Mouse (Mus musculus): ENCODE measurements around the gene 2810004N23Rik. TPM values are rescaled to one million over a fixed set of nuclear protein-coding genes. Genes with fewer than 3 reads are reported as not detected.
A peak's percentile ranks its signal among the peaks of the same experiment; 100 is the strongest.

The 2810004N23Rik gene
- total and polyA plus RNA-seq, 3 experiments = 49.3 to 74.1 (median 52.6) TPM

DNA sequence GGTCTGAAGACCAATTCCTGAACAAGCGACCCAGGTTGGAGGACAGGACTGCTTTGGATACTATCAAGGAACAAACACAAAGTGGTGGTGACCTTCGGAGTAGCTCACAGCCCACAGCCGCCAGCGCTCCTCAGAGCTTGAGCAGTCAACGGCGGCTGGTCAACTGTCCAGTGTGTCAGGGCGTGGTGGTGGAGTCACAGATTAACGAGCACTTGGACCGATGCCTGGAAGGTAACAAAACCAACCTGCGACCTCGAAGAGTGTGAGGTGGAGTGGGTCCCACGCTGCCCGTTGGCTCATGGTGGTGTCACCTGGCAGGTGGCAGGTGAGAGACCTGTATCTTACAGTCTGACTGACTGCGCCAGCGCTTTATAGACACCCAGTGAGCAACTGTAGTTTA, 40.3 kb upstream of the 2810004N23Rik start:
- H3K4me3 ChIP-seq (ENCODE audit: low read depth, low read length) = peak overlapping the region; percentile 63
- TF ChIP-seq POLR2AphosphoS5 (IDR thresholded peaks at IDR 0.05; ENCODE audit: insufficient replicate concordance, low read depth, low read length) (0 out of 2 replicates have a peak, but pooled peaks have one; percentile 7), TAL1 (conservative IDR thresholded peaks at IDR 0.05; ENCODE audit: low read depth, low read length) (no peak)
- DNase-seq (ENCODE audit: low spot score) (no peak), ATAC-seq (ENCODE audit: extremely low read depth, insufficient number of reproducible peaks, low FRiP score, poor library complexity, severe bottlenecking) (no peak)
- H3K4me1 ChIP-seq (ENCODE audit: insufficient read depth, low read depth, low read length) = peaks cover 73% of the 10 kb centered on the region
- peaks cover 96% of the 10 kb centered on the region for H3K36me3 ChIP-seq (replicated peaks)
- H3K27me3 ChIP-seq (ENCODE audit: insufficient read depth, low read length) = no peaks in the 10 kb centered on the region
- no peaks in the 10 kb centered on the region for H3K9me3 ChIP-seq (replicated peaks)

DNA sequence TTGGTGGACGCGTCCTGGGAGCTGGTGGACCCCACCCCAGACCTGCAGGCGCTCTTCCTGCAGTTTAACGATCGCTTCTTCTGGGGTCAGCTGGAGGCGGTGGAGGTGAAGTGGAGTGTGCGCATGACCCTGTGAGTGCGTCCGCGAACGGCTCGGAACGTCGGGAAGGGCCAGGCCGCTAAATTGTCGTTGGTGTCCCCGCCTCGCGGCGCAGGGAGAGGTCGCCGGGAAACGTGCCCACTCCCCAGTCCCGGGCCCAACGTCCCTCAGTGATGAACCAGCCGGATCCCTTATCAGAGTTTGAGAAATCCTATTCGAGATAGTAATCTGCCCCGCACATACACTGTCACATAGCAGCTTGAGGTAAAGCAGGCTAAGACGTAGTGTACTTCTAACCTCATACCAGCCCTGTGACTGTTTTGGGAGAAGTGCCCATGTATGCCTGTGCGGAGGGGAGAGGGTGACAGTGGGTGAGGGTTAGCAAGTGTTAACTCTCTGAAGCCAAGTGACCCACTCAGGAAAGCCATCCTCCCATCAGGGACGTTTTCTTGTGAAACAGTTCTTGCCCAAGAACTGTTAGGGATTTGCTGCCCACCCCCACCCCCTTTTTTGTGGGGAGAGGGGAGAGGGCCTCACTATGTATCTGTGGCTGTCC, 35.5 kb upstream of the 2810004N23Rik start:
- DNase-seq (ENCODE audit: low spot score) (no peak), ATAC-seq (ENCODE audit: extremely low read depth, insufficient number of reproducible peaks, low FRiP score, poor library complexity, severe bottlenecking) (no peak)
- peaks cover 79% of the 10 kb centered on the region for H3K4me1 ChIP-seq (ENCODE audit: insufficient read depth, low read depth, low read length)
- no peaks in the 10 kb centered on the region for H3K9me3 ChIP-seq (replicated peaks)
- no peak for TF ChIP-seq GATA1 (IDR thresholded peaks at IDR 0.05; ENCODE audit: borderline replicate concordance, low read length)
- TF ChIP-seq GATA2 (IDR thresholded peaks at IDR 0.05; ENCODE audit: borderline replicate concordance, low read depth, low read length) = no peak
- no peak for TF ChIP-seq TAL1 (conservative IDR thresholded peaks at IDR 0.05; ENCODE audit: low read depth, low read length)
- no peak for TF ChIP-seq CTCF (IDR thresholded peaks at IDR 0.05; ENCODE audit: low read depth, low read length)
- TF ChIP-seq POLR2AphosphoS5 (IDR thresholded peaks at IDR 0.05; ENCODE audit: insufficient replicate concordance, low read depth, low read length) = no peak
- H3K4me3 ChIP-seq (ENCODE audit: low read depth, low read length) = peak overlapping the region; percentile 96
- peaks cover 84% of the 10 kb centered on the region for H3K36me3 ChIP-seq (replicated peaks)
- no peaks in the 10 kb centered on the region for H3K27me3 ChIP-seq (ENCODE audit: insufficient read depth, low read length)

DNA sequence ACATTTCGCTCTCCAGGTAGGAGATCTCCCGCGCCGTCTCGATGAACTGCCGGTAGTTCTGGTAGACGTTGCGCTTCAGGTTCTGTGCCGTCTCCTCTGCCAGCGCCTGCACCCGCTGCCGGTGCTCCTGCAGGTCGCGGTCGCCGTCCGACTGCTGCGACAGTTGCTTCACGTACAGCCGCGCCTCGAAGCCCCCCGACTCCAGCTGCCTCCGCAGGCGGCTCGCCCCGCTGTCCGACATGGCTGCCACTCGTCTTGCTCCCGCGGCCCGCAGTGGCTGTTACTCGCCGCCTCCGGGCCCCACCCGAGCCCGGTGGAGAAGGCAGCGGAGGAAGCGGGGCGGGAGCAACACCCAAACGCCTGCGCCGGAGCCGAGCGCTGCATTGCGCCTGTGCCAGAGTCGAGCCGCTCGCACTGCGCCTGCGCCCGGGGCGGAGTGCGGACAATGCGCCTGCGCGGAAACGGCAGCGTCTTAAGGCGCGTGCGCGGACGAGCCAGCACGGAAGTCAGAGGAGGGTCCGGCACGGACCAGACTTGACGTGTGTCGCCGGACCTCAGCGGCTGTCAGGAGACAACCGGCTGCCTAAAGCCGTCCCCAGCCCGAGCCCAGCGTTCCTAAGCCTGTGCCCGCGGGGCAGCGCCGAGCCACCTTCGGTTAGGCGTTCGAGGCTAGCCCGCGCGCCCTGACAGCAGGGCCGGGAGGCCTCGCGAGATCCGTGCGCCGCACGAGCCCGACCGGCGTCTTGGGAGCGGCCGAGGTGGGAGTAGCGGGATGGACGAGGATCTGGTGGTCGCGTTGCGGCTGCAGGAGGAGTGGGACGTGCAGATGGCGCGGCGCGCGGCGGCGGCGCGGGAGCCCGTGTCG, 34.7 kb upstream of the 2810004N23Rik start, which contains the start of the genes Exoc8 and Sprtn:
Exoc8 (minus strand) TSS at position 320 of the 865 bp plus-strand sequence.
Sprtn (plus strand) TSS at position 501 of the 865 bp plus-strand sequence.
- peak within 1 kb of the TSS; percentile 96 for H3K4me3 ChIP-seq (ENCODE audit: low read depth, low read length)
- peak; percentile 51 for ATAC-seq (ENCODE audit: extremely low read depth, insufficient number of reproducible peaks, low FRiP score, poor library complexity, severe bottlenecking)
- peak; percentile 92 for DNase-seq (ENCODE audit: low spot score)
- peaks cover 79% of the 10 kb centered on the region for H3K4me1 ChIP-seq (ENCODE audit: insufficient read depth, low read depth, low read length)
- H3K27me3 ChIP-seq (ENCODE audit: insufficient read depth, low read length) = no peaks in the 10 kb centered on the region
- H3K36me3 ChIP-seq (replicated peaks) = peaks cover 84% of the 10 kb centered on the region
- no peaks in the 10 kb centered on the region for H3K9me3 ChIP-seq (replicated peaks)
- TF ChIP-seq POLR2AphosphoS5 (IDR thresholded peaks at IDR 0.05; ENCODE audit: insufficient replicate concordance, low read depth, low read length) = no peak
- no peak for TF ChIP-seq TAL1 (conservative IDR thresholded peaks at IDR 0.05; ENCODE audit: low read depth, low read length)
- no peak for TF ChIP-seq GATA1 (IDR thresholded peaks at IDR 0.05; ENCODE audit: borderline replicate concordance, low read length)
- TF ChIP-seq GATA2 (IDR thresholded peaks at IDR 0.05; ENCODE audit: borderline replicate concordance, low read depth, low read length) = no peak

DNA sequence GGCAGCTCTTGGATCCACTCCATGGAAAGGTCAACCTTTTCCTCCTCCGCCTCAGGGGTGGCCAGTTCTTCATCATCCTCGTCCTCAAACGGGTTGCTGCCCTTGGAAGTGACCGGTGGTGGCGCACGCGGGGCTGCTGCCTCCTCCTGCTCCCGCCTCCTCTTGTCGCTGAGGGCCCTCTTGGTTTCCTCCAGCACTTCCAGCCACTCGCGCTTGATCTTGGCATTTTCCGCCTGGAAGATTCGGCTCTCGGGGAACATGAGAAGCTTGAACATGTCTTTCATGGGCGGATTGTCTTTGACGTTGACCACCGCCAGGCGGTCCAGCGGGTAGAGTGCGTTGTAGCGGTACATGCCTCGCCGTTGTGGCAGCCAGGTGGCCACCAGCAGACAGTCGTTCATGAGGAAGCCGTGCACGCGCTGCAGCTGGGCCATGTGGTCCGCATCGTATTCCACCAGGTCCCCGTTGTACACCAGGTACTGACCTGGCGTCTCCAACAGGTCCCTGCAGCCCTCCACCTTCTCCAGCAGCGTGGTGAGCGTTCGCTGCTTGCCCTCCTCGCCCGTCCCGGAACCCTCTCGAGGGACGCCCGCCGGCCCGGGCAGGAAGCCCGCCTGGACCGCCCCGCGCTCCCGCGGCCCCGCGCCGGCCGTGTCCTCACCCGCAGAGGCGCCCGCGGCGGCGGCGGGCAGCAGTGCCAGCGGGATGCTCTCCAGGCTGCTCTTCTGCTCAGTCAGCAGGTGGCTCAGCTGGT, 33.9 kb upstream of the 2810004N23Rik start:
- H3K27me3 ChIP-seq (ENCODE audit: insufficient read depth, low read length) = no peaks in the 10 kb centered on the region
- peaks cover 83% of the 10 kb centered on the region for H3K36me3 ChIP-seq (replicated peaks)
- no peaks in the 10 kb centered on the region for H3K9me3 ChIP-seq (replicated peaks)
- TF ChIP-seq POLR2AphosphoS5 (IDR thresholded peaks at IDR 0.05; ENCODE audit: insufficient replicate concordance, low read depth, low read length) = no peak
- no peak for TF ChIP-seq TAL1 (conservative IDR thresholded peaks at IDR 0.05; ENCODE audit: low read depth, low read length)
- TF ChIP-seq CTCF (IDR thresholded peaks at IDR 0.05; ENCODE audit: low read depth, low read length) = no peak
- peak overlapping the region; percentile 96 for H3K4me3 ChIP-seq (ENCODE audit: low read depth, low read length)
- H3K4me1 ChIP-seq (ENCODE audit: insufficient read depth, low read depth, low read length) = peaks cover 75% of the 10 kb centered on the region
- DNase-seq (ENCODE audit: low spot score) (peak; percentile 73), ATAC-seq (ENCODE audit: extremely low read depth, insufficient number of reproducible peaks, low FRiP score, poor library complexity, severe bottlenecking) (peak; percentile 64)

DNA sequence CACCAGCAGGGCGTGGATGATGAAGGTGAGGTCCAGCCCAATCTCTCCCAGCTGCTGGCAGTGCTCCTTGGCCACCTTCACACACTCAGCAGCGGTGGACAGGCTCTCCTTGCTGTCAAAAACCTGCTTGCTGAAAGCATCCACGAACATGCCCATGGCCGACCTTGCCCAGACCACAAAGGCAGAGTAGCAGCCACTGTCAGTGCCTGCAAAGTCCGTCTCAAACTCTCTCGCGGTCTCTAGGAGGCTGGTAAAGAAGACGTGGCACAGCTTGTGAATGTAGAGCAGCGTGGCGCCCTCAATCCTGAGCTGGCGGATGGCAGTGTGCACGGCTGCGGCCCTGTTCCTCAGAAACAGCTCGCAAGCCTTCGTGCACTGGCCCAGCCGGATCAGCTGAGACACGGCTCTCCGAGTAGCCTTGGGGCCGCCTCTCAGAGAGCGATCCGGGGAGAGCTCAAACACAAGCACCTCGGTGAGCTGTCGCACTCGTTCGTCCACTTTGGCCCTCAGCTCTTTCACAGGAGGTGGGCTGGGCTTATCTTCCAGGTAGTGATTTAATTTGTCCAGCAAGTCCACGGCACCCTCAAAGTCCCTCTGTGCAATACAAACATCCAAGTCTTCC, 33.2 kb upstream of the 2810004N23Rik start:
- H3K9me3 ChIP-seq (replicated peaks) = no peaks in the 10 kb centered on the region
- peaks cover 74% of the 10 kb centered on the region for H3K4me1 ChIP-seq (ENCODE audit: insufficient read depth, low read depth, low read length)
- H3K27me3 ChIP-seq (ENCODE audit: insufficient read depth, low read length) = no peaks in the 10 kb centered on the region
- H3K36me3 ChIP-seq (replicated peaks) = peaks cover 84% of the 10 kb centered on the region
- ATAC-seq (ENCODE audit: extremely low read depth, insufficient number of reproducible peaks, low FRiP score, poor library complexity, severe bottlenecking) = no peak
- no peak for DNase-seq (ENCODE audit: low spot score)
- H3K4me3 ChIP-seq (ENCODE audit: low read depth, low read length) = peak overlapping the region; percentile 96
- TF ChIP-seq POLR2AphosphoS5 (IDR thresholded peaks at IDR 0.05; ENCODE audit: insufficient replicate concordance, low read depth, low read length) = no peak
- TF ChIP-seq GATA2 (IDR thresholded peaks at IDR 0.05; ENCODE audit: borderline replicate concordance, low read depth, low read length) = no peak
- TF ChIP-seq CTCF (IDR thresholded peaks at IDR 0.05; ENCODE audit: low read depth, low read length) = no peak
- no peak for TF ChIP-seq TAL1 (conservative IDR thresholded peaks at IDR 0.05; ENCODE audit: low read depth, low read length)
- no peak for TF ChIP-seq GATA1 (IDR thresholded peaks at IDR 0.05; ENCODE audit: borderline replicate concordance, low read length)

Measured in G1E (cell line).